Mouse (Mus musculus) ES-CJ7 (cell line): ENCODE data around the gene Mmp2.

Source experiments
- DNase-seq: peaks from one replicate; pipeline ENCODE4 v3.0.0; 2011; ENCODE audit warnings: low read depth, low spot score

Gene Mmp2

DNA sequence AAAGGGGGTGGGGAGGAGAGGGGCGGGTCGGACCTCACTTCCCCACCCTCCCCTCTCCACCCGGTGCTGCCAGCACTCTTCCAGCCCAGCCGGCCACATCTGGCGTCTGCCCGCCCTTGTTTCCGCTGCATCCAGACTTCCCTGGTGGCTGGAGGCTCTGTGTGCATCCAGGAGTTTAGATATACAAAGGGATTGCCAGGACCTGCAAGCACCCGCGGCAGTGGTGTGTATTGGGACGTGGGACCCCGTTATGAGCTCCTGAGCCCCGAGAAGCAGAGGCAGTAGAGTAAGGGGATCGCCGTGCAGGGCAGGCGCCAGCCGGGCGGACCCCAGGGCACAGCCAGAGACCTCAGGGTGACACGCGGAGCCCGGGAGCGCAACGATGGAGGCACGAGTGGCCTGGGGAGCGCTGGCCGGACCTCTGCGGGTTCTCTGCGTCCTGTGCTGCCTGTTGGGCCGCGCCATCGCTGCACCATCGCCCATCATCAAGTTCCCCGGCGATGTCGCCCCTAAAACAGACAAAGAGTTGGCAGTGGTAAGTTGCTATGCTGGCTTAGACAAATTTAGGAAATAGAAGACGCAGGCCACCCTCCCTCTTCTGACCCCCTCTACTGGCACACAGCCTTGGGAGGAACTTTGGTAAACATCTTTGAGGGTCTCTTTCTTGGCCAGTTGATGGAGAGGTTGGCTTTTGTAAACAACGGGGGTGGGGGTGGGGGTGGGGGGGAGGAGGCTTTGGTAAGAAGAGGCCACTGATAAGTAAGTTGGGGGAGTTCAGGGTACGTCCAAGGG lies at the start of gene Mmp2:
Gene Mmp2, plus strand, starts transcription at position 49 of the 792 bp plus-strand sequence.
- peak; percentile 67 for DNase-seq

DNA sequence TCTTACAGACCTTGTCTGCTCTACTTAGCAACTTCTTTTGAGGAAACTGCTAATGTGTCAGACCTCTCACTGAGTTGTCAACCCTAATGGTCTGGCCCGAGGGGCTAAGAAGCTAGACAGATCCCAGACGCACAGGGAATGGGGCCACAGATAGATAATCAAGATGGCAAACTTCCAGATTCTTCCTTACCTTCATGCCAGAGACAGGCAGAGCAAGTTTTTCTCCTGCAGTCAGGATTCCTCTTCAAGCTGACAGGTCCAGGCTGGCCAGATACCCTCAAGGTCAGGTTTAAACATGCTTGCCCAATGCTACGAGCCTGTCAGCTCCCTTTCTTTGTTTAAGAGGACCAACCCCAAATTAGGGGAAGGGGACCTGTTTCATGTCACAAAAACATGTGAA lies 46.1 kb upstream of the Mmp2 start:
- DNase-seq = no peak

DNA sequence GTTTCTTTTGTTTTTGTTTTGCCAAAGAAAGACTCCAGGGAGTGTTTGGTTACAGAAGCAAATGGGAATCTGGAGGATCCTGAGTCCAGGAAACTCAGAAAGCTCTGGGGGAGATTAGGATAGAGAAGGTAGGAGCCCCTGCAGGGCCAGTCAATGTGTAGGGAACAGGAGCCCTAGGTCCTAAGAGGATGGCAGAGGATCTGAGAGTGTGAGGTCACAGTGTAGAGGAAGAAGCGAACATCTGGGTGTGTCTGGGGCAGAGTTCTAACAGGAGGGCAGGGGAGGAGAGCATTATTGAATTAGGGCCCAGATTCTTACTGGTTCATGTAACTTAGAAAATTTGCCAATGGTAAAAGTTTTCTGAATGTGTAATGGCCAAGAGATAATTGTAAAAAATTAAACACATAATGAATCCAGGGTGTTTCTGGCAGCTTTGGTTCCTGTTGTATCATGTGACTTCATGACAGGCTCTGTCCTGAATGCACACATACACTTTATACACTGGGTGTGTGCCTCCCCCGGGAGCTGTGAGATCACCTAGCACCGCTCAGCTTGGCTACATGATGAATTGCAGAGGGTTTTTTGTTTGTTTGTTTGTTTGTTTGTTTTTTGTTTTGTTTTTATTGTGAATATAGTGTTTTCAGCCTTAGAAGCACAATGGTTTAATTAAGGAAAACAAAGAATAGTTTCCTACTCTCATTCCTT lies 43.0 kb upstream of the Mmp2 start:
- DNase-seq = peak; percentile 34

DNA sequence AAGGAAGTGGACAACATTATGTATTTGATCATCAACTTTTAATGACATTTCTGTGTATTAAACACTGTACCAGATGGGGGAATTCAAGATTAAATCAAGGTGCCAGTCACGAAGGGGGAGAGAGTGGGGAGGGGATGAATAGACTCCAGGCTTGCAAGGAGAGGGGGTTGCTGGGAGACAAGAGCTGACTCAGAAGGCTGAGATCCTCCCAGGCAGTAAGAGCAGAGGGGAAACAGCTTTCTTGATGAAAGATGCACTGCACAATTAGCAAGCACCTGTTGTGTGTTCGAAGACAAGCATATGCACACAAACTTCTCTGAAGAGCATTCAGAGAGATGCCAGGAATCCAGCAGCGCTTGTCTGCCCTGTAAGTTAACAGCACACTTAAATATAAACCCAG lies 36.3 kb upstream of the Mmp2 start:
- no peak for DNase-seq

- DNase-seq = peak; percentile 51
These were observed 35.1 kb upstream of the Mmp2 start for GRCm38 (mm10) chr8:92791999-92792398.

- no peak for DNase-seq
These were observed 33.1 kb upstream of the Mmp2 start for GRCm38 (mm10) chr8:92793852-92794580.

DNA sequence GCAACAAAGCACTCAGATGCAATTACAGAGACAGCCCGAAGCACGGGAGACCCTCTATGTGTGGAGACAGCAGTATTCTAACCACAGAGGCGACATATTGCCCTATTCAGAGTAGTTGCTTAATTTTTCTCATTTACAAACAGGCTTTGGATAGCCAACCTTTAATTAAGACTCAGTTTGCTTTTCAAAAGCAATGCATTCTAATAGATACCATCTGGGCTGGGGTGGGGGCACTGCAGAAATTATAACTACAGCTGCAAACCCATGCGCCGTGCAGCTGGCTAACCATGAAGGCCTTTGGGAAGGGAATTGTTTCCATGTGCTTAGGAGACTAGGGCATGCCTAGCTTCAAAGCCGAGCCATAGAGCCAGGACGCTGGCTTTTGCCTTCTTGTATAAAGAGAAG lies 29.6 kb upstream of the Mmp2 start:
- DNase-seq = no peak

- no peak for DNase-seq
These were observed 27.7 kb upstream of the Mmp2 start for GRCm38 (mm10) chr8:92799406-92799805.

DNA sequence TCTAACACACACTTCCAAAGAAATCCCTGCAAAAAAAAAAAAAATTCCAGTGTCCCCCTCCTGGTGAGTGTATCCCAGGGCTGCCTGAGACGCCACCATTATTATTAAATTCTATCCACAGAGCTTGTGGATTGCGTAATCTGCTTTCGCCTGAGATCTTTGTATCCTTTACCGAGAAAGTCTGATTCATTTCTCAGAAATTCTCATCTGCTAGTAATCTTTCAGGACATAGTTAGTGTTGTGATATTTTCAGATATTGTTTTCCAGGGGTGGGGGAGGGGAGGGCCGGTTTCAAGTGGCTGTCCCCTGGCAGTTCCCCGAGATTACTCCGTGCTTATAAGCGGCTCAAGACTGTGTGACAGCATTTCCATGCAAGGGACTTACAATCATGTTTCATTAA lies 25.9 kb upstream of the Mmp2 start:
- DNase-seq = no peak

DNA sequence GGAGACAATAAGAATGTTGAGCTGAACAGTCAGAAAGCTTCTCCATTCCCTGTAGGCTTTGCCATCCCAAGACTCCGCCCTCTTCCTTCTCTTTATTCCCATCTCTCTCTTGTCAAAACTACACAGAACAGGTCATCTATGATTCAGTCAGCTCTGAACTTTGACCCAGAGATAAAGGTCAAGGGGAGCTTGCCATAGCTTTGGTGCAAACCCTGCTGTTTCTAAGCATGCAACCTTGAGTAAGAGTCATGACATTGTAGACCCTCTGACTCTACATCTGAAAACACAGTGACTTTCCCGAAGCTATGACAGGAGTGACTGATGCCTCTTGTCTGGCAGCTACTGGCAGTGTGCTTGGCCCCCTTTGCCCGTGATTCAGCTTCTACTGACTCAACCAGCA lies 24.5 kb upstream of the Mmp2 start:
- DNase-seq = no peak

- DNase-seq = no peak
These were observed 14.3 kb upstream of the Mmp2 start for GRCm38 (mm10) chr8:92812773-92813172.

- DNase-seq = no peak
These were observed 11.4 kb upstream of the Mmp2 start for GRCm38 (mm10) chr8:92815661-92816060.

GRCm38 (mm10) chr8:92817928-92818818 lies 8.9 kb upstream of the Mmp2 start:
- DNase-seq = peak; percentile 86

DNA sequence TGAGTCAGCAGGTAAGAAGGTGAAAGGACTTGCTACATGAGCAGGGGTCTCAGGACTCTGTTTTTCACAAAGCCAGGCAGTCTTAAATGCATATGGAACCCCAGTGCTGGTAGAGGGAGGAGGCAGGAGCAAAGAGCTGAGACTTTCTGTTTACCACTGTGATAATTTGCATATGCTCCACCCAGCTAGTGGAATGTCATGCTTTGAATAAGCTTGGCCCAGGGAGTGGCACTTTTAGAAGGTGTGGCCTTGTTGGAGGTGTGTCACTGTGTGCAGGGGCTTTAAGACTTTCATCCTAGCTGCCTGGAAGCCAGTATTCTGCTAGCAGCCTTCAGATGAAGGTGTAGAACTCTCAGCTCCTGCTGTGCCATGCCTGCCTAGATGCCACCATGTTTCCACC lies 5.9 kb upstream of the Mmp2 start:
- DNase-seq = peak; percentile 92

DNA sequence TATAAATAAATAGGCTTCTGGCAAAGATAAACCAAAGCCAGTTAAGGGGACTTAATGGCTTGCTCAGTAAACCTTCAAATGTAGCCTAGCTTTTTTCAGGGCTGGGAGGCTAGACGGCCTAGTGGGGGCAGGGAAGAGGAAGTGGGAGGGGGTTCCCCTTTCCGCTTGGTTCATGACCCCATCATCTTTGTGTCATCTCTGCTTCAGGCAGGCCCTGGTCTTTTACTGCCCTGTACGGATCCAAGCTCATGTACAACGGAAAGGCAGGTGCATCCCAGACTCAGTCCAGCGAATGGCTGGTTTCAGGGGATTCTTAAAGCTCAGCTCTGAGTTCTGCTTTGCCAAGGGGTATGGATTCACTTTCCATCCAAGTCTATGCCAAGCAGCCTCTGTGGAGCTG lies 4.7 kb upstream of the Mmp2 start:
- DNase-seq = no peak

DNA sequence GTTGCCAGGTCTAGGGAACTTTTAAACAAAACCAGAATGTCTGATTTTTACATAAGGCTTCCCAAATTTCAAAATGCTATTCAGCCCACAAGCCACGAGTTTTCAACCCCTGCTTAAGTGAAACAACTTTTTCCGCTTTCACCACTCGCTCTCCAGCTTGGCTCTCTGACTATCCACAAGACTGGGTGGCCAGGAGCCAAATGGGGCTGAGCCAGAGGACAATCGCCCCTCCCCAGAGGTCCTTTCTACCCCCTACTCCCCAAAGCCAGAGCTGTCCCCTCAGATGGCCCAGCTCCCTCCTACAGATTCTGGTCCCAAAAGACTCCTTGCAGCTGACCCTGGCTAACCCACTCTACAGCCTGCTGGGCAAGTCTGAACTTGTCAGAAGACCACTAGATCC lies 1.1 kb upstream of the Mmp2 start:
- DNase-seq = no peak

DNA sequence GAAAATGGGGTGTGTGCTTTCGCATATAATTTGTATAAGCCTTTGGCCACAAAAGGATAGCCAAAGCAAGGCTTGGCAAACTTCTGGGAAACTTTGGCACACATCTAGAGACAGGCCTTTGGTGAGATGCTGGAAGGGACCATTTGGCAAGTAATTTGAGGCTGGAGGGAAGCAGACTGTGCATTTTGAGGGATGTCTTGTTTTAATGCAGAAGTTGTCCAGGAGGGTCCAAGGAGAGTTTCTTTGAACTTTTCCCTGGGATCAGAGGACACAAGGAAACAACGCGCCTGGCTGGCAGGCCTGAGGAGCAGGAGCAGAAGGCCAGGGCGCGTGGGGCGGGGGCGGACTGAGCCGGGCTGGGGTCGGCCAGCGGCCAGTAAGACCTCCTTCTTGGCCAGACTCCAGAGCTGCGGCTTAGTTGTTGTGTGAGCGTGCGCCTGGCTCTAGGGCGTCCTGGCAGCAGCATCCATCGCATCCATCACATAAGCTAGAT lies 1.2 kb downstream of the Mmp2 start:
- no peak for DNase-seq

DNA sequence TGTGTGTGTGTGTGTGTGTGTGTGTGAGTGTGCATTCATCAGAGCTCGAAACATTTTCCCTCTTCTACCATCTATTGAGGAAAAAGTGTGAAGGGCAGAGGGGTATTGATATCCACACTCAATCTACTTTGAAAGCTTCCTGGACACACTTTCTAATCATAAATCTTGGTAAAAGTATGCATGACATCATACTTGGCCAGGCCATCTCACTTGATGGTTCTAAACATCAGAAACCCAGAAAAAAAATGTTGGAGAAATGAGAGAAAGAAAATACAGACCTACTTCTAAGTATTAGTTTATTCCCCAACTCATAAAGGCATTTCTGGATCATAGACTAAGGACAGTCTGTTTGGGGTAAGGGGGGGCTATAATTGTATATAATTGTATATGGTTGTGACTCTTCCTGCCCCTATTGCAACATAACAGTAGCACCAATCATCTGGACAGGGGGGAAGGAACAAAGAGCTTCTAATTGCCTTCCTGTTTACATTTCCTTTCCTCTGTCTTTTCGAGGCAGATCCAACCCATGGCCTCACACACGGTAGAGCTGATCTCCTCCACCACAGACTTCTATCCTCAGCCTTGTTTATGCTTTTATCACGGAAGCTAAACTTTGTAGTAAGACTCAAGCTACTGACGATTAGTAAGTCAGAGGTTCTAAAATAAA lies 7.1 kb downstream of the Mmp2 start:
- no peak for DNase-seq

- no peak for DNase-seq
These were observed 7.9 kb downstream of the Mmp2 start for GRCm38 (mm10) chr8:92834786-92835500.

- DNase-seq = no peak
These were observed 8.8 kb downstream of the Mmp2 start for GRCm38 (mm10) chr8:92835901-92836300.
